Mouse (Mus musculus): ENCODE results near the gene Dbt.
A peak's percentile ranks its signal among the peaks of the same experiment; 100 is the strongest.

DNA sequence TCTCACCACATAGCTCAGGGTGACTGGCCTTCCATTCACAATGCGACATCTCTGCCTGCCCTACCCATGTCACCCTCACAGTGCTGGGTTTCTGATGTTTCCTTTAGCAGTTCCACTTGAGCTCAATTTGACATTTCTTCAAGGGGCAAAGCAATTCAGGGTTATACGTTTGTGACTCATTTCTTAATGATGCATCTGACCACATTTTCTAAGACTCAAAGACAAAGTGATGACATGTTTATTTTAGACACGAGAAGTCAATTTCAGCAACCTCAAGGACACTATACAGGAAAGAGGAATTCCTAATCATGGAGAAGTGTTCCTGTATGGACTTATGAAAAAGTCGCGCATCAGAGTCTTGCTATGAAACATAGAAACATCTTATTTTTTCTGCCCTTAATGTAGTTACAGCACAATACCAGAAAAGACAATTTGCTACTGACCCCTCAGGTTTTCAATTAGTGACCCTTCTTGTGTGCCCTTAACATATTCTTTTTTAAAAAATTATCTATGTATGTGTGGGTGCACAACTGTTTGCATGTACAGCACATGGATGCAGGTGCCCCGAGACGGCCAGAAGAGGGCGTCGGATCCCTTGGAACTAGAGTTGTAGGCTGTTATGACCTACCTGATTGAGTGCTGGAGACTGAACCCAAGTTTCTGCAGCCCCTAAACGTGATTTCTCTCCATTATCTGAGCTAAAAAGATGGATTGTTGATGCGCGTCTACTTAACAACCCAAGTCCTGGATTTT is 543 bp upstream of the Dbt start:
- TF ChIP-seq CTCF (conservative IDR thresholded peaks at IDR 0.05; ENCODE audit: insufficient read depth, insufficient read length, low read depth, low read length): peak; percentile 47
- no peak for TF ChIP-seq POLR2A (IDR thresholded peaks at IDR 0.05; ENCODE audit: low read depth, low read length)

Data from kidney, adult 2 months (tissue).